Mouse (Mus musculus) CH12.LX (cell line): ENCODE measurements around the gene Cdca3. TPM values are rescaled to one million over a fixed set of nuclear protein-coding genes. Genes with fewer than 3 reads are reported as not detected.

Source experiments
- DNase-seq: peaks from one replicate; pipeline ENCODE4 v3.0.0-alpha.2; 2013; ENCODE audit errors: extremely low read depth
- H3K27ac ChIP-seq: 2 replicates; pipeline ENCODE4 v1.5.1; 2012; ENCODE audit warnings: low read depth, mild to moderate bottlenecking, control low read depth, moderate library complexity; ENCODE audit not compliant: insufficient read depth
- H3K27me3 ChIP-seq: replicated peaks from 2 replicates; pipeline ENCODE3; 2012; ENCODE audit warnings: inconsistent platforms
- H3K36me3 ChIP-seq, 2 experiments: replicated peaks in 1 of 2; 2 replicates each; pipeline versions ENCODE3 to v1.6.1; 2012; ENCODE audit warnings: inconsistent platforms in 1 of 2, low read length in 1 of 2, mild to moderate bottlenecking in 1 of 2, mixed read lengths in 1 of 2, moderate library complexity in 1 of 2; ENCODE audit not compliant: control insufficient read depth in 1 of 2, insufficient read depth in 1 of 2
- H3K4me1 ChIP-seq, 2 experiments: 2 replicates each; pipeline ENCODE4 v1.6.1; 2012; ENCODE audit warnings: inconsistent platforms in 1 of 2, moderate library complexity in 1 of 2; ENCODE audit not compliant: insufficient read depth in 2 of 2, control insufficient read depth in 1 of 2
- H3K4me2 ChIP-seq: 2 replicates; pipeline ENCODE4 v1.6.1; 2012; ENCODE audit warnings: low read depth, mild to moderate bottlenecking, control low read depth; ENCODE audit not compliant: poor library complexity, insufficient read depth, severe bottlenecking
- H3K4me3 ChIP-seq, 3 experiments: fragments of 150-350 bp in 1 of 3; sonication (generic) in 1 of 3; replicated peaks in 1 of 3; 2 replicates each; pipeline versions ENCODE3 to v1.5.1; 2011 to 2012; ENCODE audit warnings: low read depth in 2 of 3, low read length in 2 of 3, mild to moderate bottlenecking in 2 of 3, moderate library complexity in 2 of 3, control low read depth in 1 of 3, improper control_type of control experiment in 1 of 3, inconsistent platforms in 1 of 3, mixed read lengths in 1 of 3; ENCODE audit not compliant: poor library complexity in 1 of 3
- H3K79me2 ChIP-seq: replicated peaks from 2 replicates; pipeline ENCODE4 v1.6.1; 2012; ENCODE audit warnings: mild to moderate bottlenecking, moderate library complexity; ENCODE audit not compliant: control insufficient read depth, poor library complexity, insufficient read depth, severe bottlenecking; ENCODE audit errors: extremely low read depth
- H3K9ac ChIP-seq: 2 replicates; pipeline ENCODE4 v1.6.1; 2012; ENCODE audit warnings: low read depth, mild to moderate bottlenecking, control low read depth, moderate library complexity; ENCODE audit not compliant: insufficient read depth
- H3K9me3 ChIP-seq: replicated peaks from 2 replicates; pipeline ENCODE3; 2012; ENCODE audit warnings: low read length, inconsistent platforms, mixed read lengths
- BHLHE40 ChIP-seq: IDR thresholded peaks from 2 replicates; pipeline ENCODE4 v1.6.1; 2011; ENCODE audit warnings: mild to moderate bottlenecking, low read depth, low read length, improper control_type of control experiment
- CHD1 ChIP-seq: IDR thresholded peaks from 2 replicates; pipeline ENCODE4 v1.6.1; 2012; ENCODE audit warnings: low read depth, low read length, improper control_type of control experiment, inconsistent platforms
- CHD2 ChIP-seq: IDR thresholded peaks from 2 replicates; pipeline ENCODE4 v1.6.1; 2011; ENCODE audit warnings: low read length, improper control_type of control experiment
- CTCF ChIP-seq, 2 experiments: IDR thresholded peaks in 1 of 2; conservative IDR thresholded peaks in 1 of 2; 2 replicates each; pipeline ENCODE4 v1.5.1; 2011 to 2012; ENCODE audit warnings: low read depth in 2 of 2, low read length in 2 of 2, improper control_type of control experiment in 1 of 2, inconsistent platforms in 1 of 2, mild to moderate bottlenecking in 1 of 2, moderate library complexity in 1 of 2
- E2F4 ChIP-seq: IDR thresholded peaks from 2 replicates; pipeline ENCODE4 v1.6.1; 2011; ENCODE audit warnings: low read depth, low read length, improper control_type of control experiment; ENCODE audit not compliant: insufficient replicate concordance
- EP300 ChIP-seq: IDR thresholded peaks from 2 replicates; pipeline ENCODE4 v1.6.1; 2011; ENCODE audit warnings: low read length, improper control_type of control experiment
- ETS1 ChIP-seq: conservative IDR thresholded peaks from 2 replicates; pipeline ENCODE4 v1.6.1; 2012; ENCODE audit warnings: low read depth, mild to moderate bottlenecking, inconsistent platforms, low read length, improper control_type of control experiment, moderate library complexity
- HCFC1 ChIP-seq: IDR thresholded peaks from 2 replicates; pipeline ENCODE4 v1.6.1; 2012; ENCODE audit warnings: low read depth, mild to moderate bottlenecking, inconsistent platforms, low read length, improper control_type of control experiment
- IRF4 ChIP-seq: IDR thresholded peaks from 2 replicates; pipeline ENCODE4 v1.6.1; 2014; ENCODE audit warnings: low read depth, mild to moderate bottlenecking, inconsistent platforms, low read length, improper control_type of control experiment
- JUN ChIP-seq: IDR thresholded peaks from 2 replicates; pipeline ENCODE4 v1.6.1; 2011; ENCODE audit warnings: low read depth, mild to moderate bottlenecking, low read length, improper control_type of control experiment, moderate library complexity; ENCODE audit not compliant: insufficient read depth
- JUND ChIP-seq: conservative IDR thresholded peaks from 2 replicates; pipeline ENCODE4 v1.6.1; 2011; ENCODE audit warnings: low read depth, low read length, improper control_type of control experiment
- MAFK ChIP-seq: IDR thresholded peaks from 2 replicates; pipeline ENCODE4 v1.6.1; 2011; ENCODE audit warnings: low read length, improper control_type of control experiment; ENCODE audit not compliant: insufficient replicate concordance
- MAX ChIP-seq: IDR thresholded peaks from 2 replicates; pipeline ENCODE4 v1.6.1; 2011; ENCODE audit warnings: low read length, improper control_type of control experiment
- MAZ ChIP-seq: IDR thresholded peaks from 2 replicates; pipeline ENCODE4 v1.6.1; 2012; ENCODE audit warnings: low read depth, mild to moderate bottlenecking, inconsistent platforms, low read length, improper control_type of control experiment, moderate library complexity
- MEF2A ChIP-seq: IDR thresholded peaks from 2 replicates; pipeline ENCODE4 v1.6.1; 2014; ENCODE audit warnings: low read depth, mild to moderate bottlenecking, inconsistent platforms, low read length, improper control_type of control experiment, borderline replicate concordance
- MXI1 ChIP-seq: IDR thresholded peaks from 2 replicates; pipeline ENCODE4 v1.6.1; 2011; ENCODE audit warnings: mild to moderate bottlenecking, low read depth, low read length, improper control_type of control experiment
- MYC ChIP-seq: IDR thresholded peaks from 2 replicates; pipeline ENCODE4 v1.6.1; 2011; ENCODE audit warnings: low read depth, mild to moderate bottlenecking, improper control_type of control experiment, low read length
- NELFE ChIP-seq: IDR thresholded peaks from 2 replicates; pipeline ENCODE4 v1.6.1; 2011; ENCODE audit warnings: low read depth, low read length, improper control_type of control experiment
- NRF1 ChIP-seq: IDR thresholded peaks from 2 replicates; pipeline ENCODE4 v1.6.1; 2014; ENCODE audit warnings: low read depth, mild to moderate bottlenecking, inconsistent platforms, low read length, improper control_type of control experiment, moderate library complexity
- PAX5 ChIP-seq: IDR thresholded peaks from 2 replicates; pipeline ENCODE4 v1.6.1; 2012; ENCODE audit warnings: low read length, inconsistent platforms, mixed read lengths
- POLR2A ChIP-seq: IDR thresholded peaks from 2 replicates; pipeline ENCODE4 v1.6.1; 2011; ENCODE audit warnings: low read depth, mild to moderate bottlenecking, improper control_type of control experiment, low read length
- RAD21 ChIP-seq: IDR thresholded peaks from 2 replicates; pipeline ENCODE4 v1.6.1; 2011; ENCODE audit warnings: low read depth, mild to moderate bottlenecking, low read length, improper control_type of control experiment, moderate library complexity
- RCOR1 ChIP-seq: conservative IDR thresholded peaks from 2 replicates; pipeline ENCODE4 v1.6.1; 2012; ENCODE audit warnings: low read depth, mild to moderate bottlenecking, inconsistent platforms, low read length, improper control_type of control experiment
- SIN3A ChIP-seq: IDR thresholded peaks from 2 replicates; pipeline ENCODE4 v1.6.1; 2012; ENCODE audit warnings: low read length, improper control_type of control experiment, inconsistent platforms
- TBP ChIP-seq: conservative IDR thresholded peaks from 2 replicates; pipeline ENCODE4 v1.6.1; 2011; ENCODE audit warnings: low read depth, low read length, improper control_type of control experiment
- TCF12 ChIP-seq: IDR thresholded peaks from 2 replicates; pipeline ENCODE4 v1.6.1; 2014; ENCODE audit warnings: low read depth, mild to moderate bottlenecking, inconsistent platforms, low read length, improper control_type of control experiment
- UBTF ChIP-seq: IDR thresholded peaks from 2 replicates; pipeline ENCODE4 v1.6.1; 2012; ENCODE audit warnings: low read depth, mild to moderate bottlenecking, inconsistent platforms, low read length, improper control_type of control experiment, moderate library complexity
- USF1 ChIP-seq: IDR thresholded peaks from 2 replicates; pipeline ENCODE4 v1.6.1; 2014; ENCODE audit warnings: low read depth, mild to moderate bottlenecking, inconsistent platforms, low read length, improper control_type of control experiment
- USF2 ChIP-seq: conservative IDR thresholded peaks from 2 replicates; pipeline ENCODE4 v1.6.1; 2011; ENCODE audit warnings: low read depth, low read length, improper control_type of control experiment
- ZC3H11A ChIP-seq: IDR thresholded peaks from 2 replicates; pipeline ENCODE4 v1.6.1; 2012; ENCODE audit warnings: low read depth, mild to moderate bottlenecking, inconsistent platforms, low read length, improper control_type of control experiment
- ZKSCAN1 ChIP-seq: IDR thresholded peaks from 2 replicates; pipeline ENCODE4 v1.6.1; 2012; ENCODE audit warnings: low read depth, inconsistent platforms, low read length, improper control_type of control experiment, borderline replicate concordance
- ZMIZ1 ChIP-seq: IDR thresholded peaks from 2 replicates; pipeline ENCODE4 v1.6.1; 2012; ENCODE audit warnings: low read depth, mild to moderate bottlenecking, inconsistent platforms, low read length, improper control_type of control experiment
- dilution Hi-C: fragments of 300-500 bp; cut with MboI; formaldehyde crosslinking; loops from 2 replicates; pipeline ENCODE4 v1.14.3; 2020; ENCODE audit warnings: low sequenced_read_pairs; ENCODE audit not compliant: extremely low pct_unique_long_range_greater_than_20kb, extremely low pct_ligation_motif_present
- in situ Hi-C: fragments of 300-500 bp; cut with MboI; formaldehyde crosslinking; loops from 3 replicates; pipeline ENCODE4 v1.14.3; 2019; ENCODE audit warnings: low sequenced_read_pairs, low pct_ligation_motif_present, low pct_unique_long_range_greater_than_20kb, mixed read lengths
- polyA plus RNA-seq: library from polyadenylated mRNA; unstranded; fragments of >175 nt; gene quantifications from 2 replicates; pipeline ENCODE4 v1.2.1, GENCODE M21; 2012; ENCODE audit warnings: low read depth; ENCODE audit not compliant: insufficient read length
- total RNA-seq, 2 experiments: library from RNA; depleted of rRNA; stranded (reverse); fragments of 300-350 nt in 1 of 2; fragments of >200 nt in 1 of 2; gene quantifications; 2 replicates each; pipeline ENCODE4 v1.2.3; 2012 to 2014

The Cdca3 gene
- total and polyA plus RNA-seq, 3 experiments = 117 to 229 (median 224) TPM

GRCm38 (mm10) chr6:124780917-124781316 is 48.4 kb upstream of the Cdca3 start:
- Histone ChIP-seq H3K9ac (no peak overlapping the region), H3K27ac (no peak overlapping the region), H3K4me2 (no peak overlapping the region), H3K9me3 (peaks cover 5% of the 10 kb centered on the region), H3K4me3 (no peak overlapping the region), H3K79me2 (no peaks in the 10 kb centered on the region), H3K4me1 (peaks cover 6 to 11% of the 10 kb centered on the region in 2 experiments; a peak in 3 of 4 replicates), H3K36me3 (no peaks in the 10 kb centered on the region), H3K27me3 (peaks cover 9% of the 10 kb centered on the region)
- dilution Hi-C loops (no loop called here), in situ Hi-C loops (no loop called here)
- TF ChIP-seq MEF2A (no peak), NRF1 (no peak), HCFC1 (no peak), JUN (no peak), MAFK (no peak), RAD21 (no peak), ETS1 (no peak), BHLHE40 (no peak), USF2 (no peak), TBP (no peak), NELFE (no peak)
- DNase-seq = no peak

- no peaks in the 10 kb centered on the region for H3K36me3 ChIP-seq
- peak overlapping the region; percentile 32; the same call in 1 of the 2 replicates for H3K9ac ChIP-seq
- H3K79me2 ChIP-seq = no peaks in the 10 kb centered on the region
- H3K4me2 ChIP-seq = peak overlapping the region; percentile 46
- H3K4me1 ChIP-seq = peaks cover 9 to 16% of the 10 kb centered on the region in 2 experiments; a peak in 3 of 4 replicates
- peak; percentile 76 for DNase-seq
- H3K4me3 ChIP-seq = peak overlapping the region; percentile 31 to 53 (median 52)
- in situ Hi-C loops = no loop called here
- dilution Hi-C loops = no loop called here
- no peaks in the 10 kb centered on the region for H3K9me3 ChIP-seq
- peaks cover 9% of the 10 kb centered on the region for H3K27me3 ChIP-seq
- H3K27ac ChIP-seq = no peak overlapping the region
- TF ChIP-seq ZKSCAN1 (no peak), MYC (0 out of 2 replicates have a peak, but pooled peaks have one; percentile 28), USF1 (no peak), MAX (0 out of 2 replicates have a peak, but pooled peaks have one; percentile 39), MAZ (peak; percentile 81), IRF4 (peak; percentile 52; the same call in 1 of the 2 replicates), E2F4 (no peak), UBTF (no peak), HCFC1 (peak; percentile 58), SIN3A (peak; percentile 58; the same call in 1 of the 2 replicates), JUND (no peak), POLR2A (peak; percentile 72), RAD21 (no peak), PAX5 (no peak), CTCF (conservative IDR thresholded peaks at IDR 0.05 in 1 of 2, IDR thresholded peaks at IDR 0.05 in 1 of 2; ENCODE audit: low read depth in 2 of 2, low read length in 2 of 2) (no peak), ZMIZ1 (0 out of 2 replicates have a peak, but pooled peaks have one; percentile 48), TBP (peak; percentile 69), TCF12 (peak; percentile 79), BHLHE40 (peak; percentile 54), MXI1 (peak; percentile 54; the same call in 1 of the 2 replicates), ZC3H11A (no peak), EP300 (peak; percentile 43; the same call in 1 of the 2 replicates), CHD2 (no peak), NELFE (peak; percentile 78), MEF2A (no peak), RCOR1 (peak; percentile 53; the same call in 1 of the 2 replicates), CHD1 (peak; percentile 41; the same call in 1 of the 2 replicates)
These were observed 46.9 kb upstream of the Cdca3 start for GRCm38 (mm10) chr6:124782436-124782835.
